Mouse (Mus musculus) hindbrain, postnatal 0 days (tissue): ENCODE data around the gene Rmnd5a. TPM values are rescaled to one million over a fixed set of nuclear protein-coding genes. Genes with fewer than 3 reads are reported as not detected.

Experiments
- ATAC-seq: fragments of 200-750 bp; cut with Nextera tagmentation; 2 replicates; pipeline ENCODE4 v1.8.0; 2017; ENCODE audit warnings: mild to moderate bottlenecking, moderate TSS enrichment, moderate library complexity
- DNase-seq: peaks from one replicate; pipeline ENCODE4 v3.0.0-alpha.2; 2015; ENCODE audit warnings: low spot score
- H3K27ac ChIP-seq: fragments of 300-500 bp; sonication (generic); 2 replicates; pipeline ENCODE4 v1.5.1; 2014; ENCODE audit warnings: mild to moderate bottlenecking
- H3K27me3 ChIP-seq: fragments of 300-500 bp; sonication (generic); 2 replicates; pipeline ENCODE4 v1.6.1; 2014; ENCODE audit warnings: low read length, mixed read lengths; ENCODE audit not compliant: insufficient read depth
- H3K36me3 ChIP-seq: fragments of 300-500 bp; sonication (generic); 2 replicates; pipeline ENCODE4 v1.6.1; 2014; ENCODE audit warnings: low read length, mixed read lengths; ENCODE audit not compliant: insufficient read depth
- H3K4me1 ChIP-seq: fragments of 300-500 bp; sonication (generic); 2 replicates; pipeline ENCODE4 v1.6.1; 2014; ENCODE audit warnings: antibody characterized with exemption, low read length, mixed read lengths; ENCODE audit not compliant: insufficient read depth
- H3K4me2 ChIP-seq: fragments of 300-500 bp; sonication (generic); 2 replicates; pipeline ENCODE4 v1.6.1; 2014; ENCODE audit warnings: low read depth, mild to moderate bottlenecking, low read length, moderate library complexity, mixed read lengths
- H3K4me3 ChIP-seq: fragments of 300-500 bp; sonication (generic); 2 replicates; pipeline ENCODE4 v1.5.1; 2014; ENCODE audit warnings: low read length
- H3K9ac ChIP-seq: fragments of 300-500 bp; sonication (generic); replicated peaks from 2 replicates; pipeline ENCODE4 v1.6.1; 2014; ENCODE audit warnings: mild to moderate bottlenecking, low read length, moderate library complexity, mixed read lengths
- H3K9me3 ChIP-seq: fragments of 300-500 bp; sonication (generic); 2 replicates; pipeline ENCODE4 v1.6.1; 2016; ENCODE audit warnings: low read length, mixed read lengths
- CTCF ChIP-seq: IDR thresholded peaks from 2 replicates; pipeline ENCODE4 v1.5.1; 2016; ENCODE audit warnings: antibody characterized with exemption, control low read depth, low read depth
- whole genome bisulfite sequencing: fragments of 180-500 bp; shearing (Covaris S2); extraction: QIAGEN DNeasy Blood & Tissue Kit; methylation state at CpG from one replicate; pipeline ENCODE4 v1.1.7; 2014; 5-methylcytosine and 5-hydroxymethylcytosine counted together
- polyA plus RNA-seq: library from polyadenylated mRNA; unstranded; fragments of >200 nt; fragmentation: Nextera tagmentation; extraction: Ambion mirVana; gene quantifications from 2 replicates; pipeline ENCODE4 v1.2.1, GENCODE M21; 2015
- total RNA-seq: library from RNA; depleted of rRNA; stranded (reverse); fragments of >200 nt; gene quantifications from 2 replicates; pipeline ENCODE4 v1.2.3, GENCODE M21; 2014

Rmnd5a gene
- total and polyA plus RNA-seq, 2 experiments from 2014 or later = 8.6 to 44.9 TPM

DNA sequence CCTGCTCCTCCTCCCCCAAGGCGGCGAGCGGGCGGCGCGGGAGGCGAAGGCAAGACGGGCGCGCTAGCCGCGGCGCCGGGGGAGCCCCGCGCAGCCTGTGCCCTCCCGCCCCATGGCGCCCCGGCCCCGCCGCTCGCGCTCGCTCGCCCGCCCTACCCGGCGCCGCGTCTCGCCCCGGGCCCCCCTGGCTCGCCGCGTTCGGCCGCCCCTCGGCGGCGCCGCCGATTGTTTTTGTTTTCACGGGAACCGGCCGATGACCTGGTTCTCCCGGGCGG, 283 bp downstream of the Rmnd5a start:
- no peak for TF ChIP-seq CTCF
- Histone ChIP-seq H3K4me1 (peaks cover 9% of the 10 kb centered on the region), H3K27me3 (no peaks in the 10 kb centered on the region), H3K27ac (peak overlapping the region; percentile 99), H3K4me2 (peak overlapping the region; percentile 80), H3K4me3 (peak overlapping the region; percentile 94), H3K36me3 (no peaks in the 10 kb centered on the region), H3K9me3 (no peaks in the 10 kb centered on the region), H3K9ac (peak overlapping the region; percentile 94)
- ATAC-seq (no peak), DNase-seq (no peak)
- WGBS = 0% methylated on average over 23 of the region's 47 CpGs

DNA sequence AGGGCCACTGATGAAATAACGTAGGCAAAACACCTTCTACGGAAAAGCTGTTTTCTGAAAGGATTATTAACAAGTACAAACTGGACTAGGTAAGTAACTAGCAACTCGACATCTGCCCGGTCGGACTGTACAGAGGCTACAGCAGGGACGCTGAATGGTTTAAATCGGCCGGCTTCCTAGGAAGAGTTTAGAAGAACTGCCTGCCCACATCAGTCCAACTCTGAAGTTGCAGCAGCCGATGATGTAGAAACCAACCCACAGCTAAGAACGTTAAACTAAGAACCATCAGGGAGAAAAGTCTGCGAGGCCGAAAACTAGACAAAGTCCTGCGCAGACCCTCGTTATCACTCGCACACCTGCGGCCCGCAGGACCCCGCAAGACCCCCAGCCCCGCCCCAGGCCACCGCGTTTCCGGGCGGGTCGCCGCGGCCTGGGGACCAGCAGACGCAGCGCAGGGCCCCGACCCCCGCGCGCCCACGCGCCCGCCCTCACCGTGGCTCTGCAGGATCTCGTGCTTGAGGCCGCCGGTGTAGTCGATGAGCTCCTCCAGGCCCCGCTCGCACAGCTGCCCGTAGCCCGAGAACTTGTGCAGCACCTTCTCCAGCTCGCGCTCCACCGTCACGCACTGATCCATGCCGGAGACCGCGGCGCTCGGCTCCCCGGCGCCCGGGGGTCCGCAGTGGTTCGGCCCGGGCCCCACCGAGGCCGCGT, 776 bp downstream of the Rmnd5a start:
- H3K4me3 ChIP-seq = peak overlapping the region; percentile 94
- H3K9me3 ChIP-seq = no peaks in the 10 kb centered on the region
- WGBS = under 1% methylated on average over 62 of the region's 62 CpGs
- TF ChIP-seq CTCF = no peak
- DNase-seq = no peak
- H3K27ac ChIP-seq = peak overlapping the region; percentile 99
- H3K4me1 ChIP-seq = peaks cover 9% of the 10 kb centered on the region
- ATAC-seq = no peak; the same call in 1 of the 2 replicates
- H3K36me3 ChIP-seq = no peaks in the 10 kb centered on the region
- peak overlapping the region; percentile 94 for H3K9ac ChIP-seq
- H3K27me3 ChIP-seq = no peaks in the 10 kb centered on the region
- H3K4me2 ChIP-seq = peak overlapping the region; percentile 80

DNA sequence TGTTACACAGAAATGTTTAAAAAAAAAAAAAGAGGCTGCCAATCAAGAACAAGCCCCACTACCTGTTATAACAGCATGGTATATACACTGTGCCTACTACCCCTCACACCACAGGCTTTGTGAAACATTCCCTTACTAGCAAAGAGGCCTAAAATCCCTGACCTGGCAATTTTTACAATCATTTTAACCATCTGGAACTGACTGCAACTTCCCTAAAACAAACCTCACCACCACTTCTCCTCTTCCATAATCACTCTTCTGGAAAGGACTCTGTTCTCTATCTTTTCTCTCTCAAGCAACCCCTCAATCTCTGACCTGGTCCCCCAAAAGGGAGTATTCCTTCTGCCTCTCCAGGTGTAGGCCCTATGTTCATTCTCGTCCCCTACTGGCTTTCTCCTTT, 2.4 kb downstream of the Rmnd5a start:
- no peak overlapping the region for H3K4me3 ChIP-seq
- H3K36me3 ChIP-seq = no peaks in the 10 kb centered on the region
- H3K27me3 ChIP-seq = no peaks in the 10 kb centered on the region
- no peak overlapping the region for H3K27ac ChIP-seq
- H3K9me3 ChIP-seq = no peaks in the 10 kb centered on the region
- no peak overlapping the region for H3K9ac ChIP-seq
- H3K4me1 ChIP-seq = peaks cover 9% of the 10 kb centered on the region
- DNase-seq = no peak
- 62% methylated on average over 1 of the region's 1 CpGs for WGBS
- H3K4me2 ChIP-seq = peak overlapping the region; percentile 80
- no peak for ATAC-seq
- TF ChIP-seq CTCF = no peak

DNA sequence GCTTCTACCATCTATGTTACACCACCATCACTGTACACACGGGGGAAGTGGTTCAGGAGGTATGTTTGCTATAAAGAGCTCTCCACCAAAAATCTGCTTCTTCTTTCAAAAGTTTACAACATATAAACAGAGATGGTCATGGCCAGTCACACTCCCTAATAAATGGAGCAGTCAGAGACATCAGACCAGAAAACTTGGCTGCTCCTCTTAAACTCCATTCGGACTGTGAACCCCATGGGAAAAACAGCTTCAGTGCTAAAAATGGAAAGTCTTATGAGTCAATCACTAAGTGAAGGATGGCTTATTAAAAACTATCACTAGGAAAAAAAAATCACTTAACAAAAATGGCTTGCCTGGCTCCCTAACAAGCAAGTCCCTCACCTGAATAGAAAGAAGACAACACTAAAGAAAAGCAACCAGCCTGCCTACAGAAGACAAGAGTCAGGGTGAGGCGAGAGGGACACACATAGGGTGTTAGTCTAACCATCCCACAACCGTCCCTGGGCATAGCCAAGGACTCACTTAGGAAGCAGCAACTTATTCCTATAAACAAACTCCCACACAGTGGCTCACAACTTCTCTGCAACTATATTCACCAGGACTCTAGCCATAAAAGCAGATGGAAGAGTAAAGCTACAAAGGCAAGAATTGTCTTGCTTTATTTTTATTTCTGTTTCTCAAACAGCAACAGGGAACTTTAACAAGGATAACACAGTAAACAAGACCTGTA, 12.3 kb downstream of the Rmnd5a start:
- no peak for ATAC-seq
- 82% methylated on average over 4 of the region's 4 CpGs for WGBS

DNA sequence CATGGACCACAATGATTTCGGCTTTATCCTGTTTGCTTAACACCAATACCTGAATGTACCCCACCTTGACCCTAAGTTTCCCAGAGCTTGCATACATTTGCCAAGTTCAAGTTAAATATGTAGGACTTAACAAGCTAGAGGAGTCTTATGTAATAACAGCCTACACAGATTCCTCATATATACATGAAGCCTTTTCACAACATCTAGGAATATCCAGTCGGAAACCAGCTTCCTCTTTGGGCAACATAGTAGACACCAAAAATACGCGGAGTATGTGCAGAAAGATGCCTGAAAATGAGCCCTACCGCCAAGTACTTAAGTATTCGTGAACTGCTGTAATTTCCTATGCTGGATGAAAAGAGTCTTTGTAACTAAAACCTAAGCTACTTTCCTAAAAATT, 14.8 kb downstream of the Rmnd5a start:
- DNase-seq (no peak), ATAC-seq (no peak)
- WGBS = 91% methylated on average over 6 of the region's 6 CpGs
- H3K4me3 ChIP-seq = no peak overlapping the region
- H3K27me3 ChIP-seq = no peaks in the 10 kb centered on the region
- no peak overlapping the region for H3K9ac ChIP-seq
- H3K9me3 ChIP-seq = no peaks in the 10 kb centered on the region
- no peak overlapping the region for H3K27ac ChIP-seq
- H3K4me2 ChIP-seq = no peak overlapping the region
- no peak for TF ChIP-seq CTCF
- peaks cover 4% of the 10 kb centered on the region; the same call in 1 of the 2 replicates for H3K36me3 ChIP-seq
- no peaks in the 10 kb centered on the region for H3K4me1 ChIP-seq

More for the DNA sequence above, 12.3 kb downstream of the Rmnd5a start:
- H3K4me3 ChIP-seq = no peak overlapping the region
- peaks cover 4% of the 10 kb centered on the region; the same call in 1 of the 2 replicates for H3K36me3 ChIP-seq
- no peaks in the 10 kb centered on the region for H3K9me3 ChIP-seq
- no peaks in the 10 kb centered on the region for H3K27me3 ChIP-seq
- TF ChIP-seq CTCF = no peak
- H3K4me1 ChIP-seq = no peaks in the 10 kb centered on the region
- H3K27ac ChIP-seq = no peak overlapping the region
- H3K4me2 ChIP-seq = no peak overlapping the region
- no peak overlapping the region for H3K9ac ChIP-seq
- DNase-seq = no peak

DNA sequence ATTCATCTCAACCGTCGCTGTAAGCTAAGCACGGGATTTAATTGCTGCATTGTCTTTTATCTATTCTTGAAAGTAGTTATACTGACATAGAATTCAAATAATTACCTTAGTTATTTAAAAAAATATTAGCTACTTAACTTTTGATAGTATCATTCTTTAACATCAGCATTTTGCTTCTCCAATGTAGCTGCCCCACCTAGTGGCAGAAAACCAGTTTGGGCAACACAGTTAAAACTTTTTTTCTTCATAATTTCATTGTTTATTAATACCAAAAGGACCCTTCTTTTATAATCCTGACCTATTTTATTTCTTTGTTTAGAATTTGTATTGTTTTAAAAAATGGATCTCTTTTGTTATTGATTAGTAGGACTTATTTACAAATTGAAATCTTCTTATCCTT, 17.3 kb downstream of the Rmnd5a start:
- peaks cover 4% of the 10 kb centered on the region; the same call in 1 of the 2 replicates for H3K36me3 ChIP-seq
- H3K4me2 ChIP-seq = no peak overlapping the region
- peak; percentile 69 for TF ChIP-seq CTCF
- no peaks in the 10 kb centered on the region for H3K4me1 ChIP-seq
- H3K9ac ChIP-seq = no peak overlapping the region
- H3K27ac ChIP-seq = no peak overlapping the region
- no peak for ATAC-seq
- no peaks in the 10 kb centered on the region for H3K27me3 ChIP-seq
- H3K4me3 ChIP-seq = no peak overlapping the region
- 88% methylated on average over 3 of the region's 3 CpGs for WGBS
- H3K9me3 ChIP-seq = no peaks in the 10 kb centered on the region
- peak; percentile 51 for DNase-seq

DNA sequence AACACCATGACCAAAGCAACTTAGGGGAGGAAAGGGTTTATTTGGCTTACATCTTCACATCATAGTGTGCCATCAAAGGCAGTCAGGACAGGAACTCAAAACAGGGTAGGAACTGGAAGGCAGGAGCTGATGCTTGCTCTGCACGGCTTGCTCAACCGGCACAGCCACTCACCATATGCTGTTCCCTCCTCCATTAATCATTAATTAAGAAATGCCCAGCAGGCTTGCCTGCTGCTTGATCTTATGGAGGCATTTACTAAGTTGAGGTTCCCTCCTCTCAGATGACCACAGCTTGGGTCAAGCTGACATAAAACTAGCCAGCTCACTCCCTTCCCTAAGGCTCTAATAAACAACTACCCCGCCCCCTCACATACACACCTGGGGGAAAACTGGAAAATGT, 18.3 kb downstream of the Rmnd5a start:
- Histone ChIP-seq H3K27ac (no peak overlapping the region), H3K4me2 (no peak overlapping the region), H3K4me1 (no peaks in the 10 kb centered on the region), H3K27me3 (no peaks in the 10 kb centered on the region), H3K4me3 (no peak overlapping the region), H3K36me3 (no peaks in the 10 kb centered on the region; the same call in 1 of the 2 replicates), H3K9ac (no peak overlapping the region), H3K9me3 (no peaks in the 10 kb centered on the region)
- no peak for DNase-seq
- no peak for TF ChIP-seq CTCF
- ATAC-seq = no peak
- 65% methylated on average over 3 of the region's 3 CpGs for WGBS
